Mouse (Mus musculus): ENCODE measurements at regions not wholly inside any gene's neighbourhood (a gene's known extent, or its start where the extent isn't known, plus 50 kb on each side); places are given as distances from the start of the nearest gene placed in this dataset.
A peak's percentile ranks its signal among the peaks of the same experiment; 100 is the strongest.

- DNase-seq = no peak
- intact Hi-C loops (cut with DNase I) = no loop called here
Measured at GRCm38 (mm10) chr14:72807286-72807685, 97.5 kb upstream of the Fndc3a start.

GRCm38 (mm10) chr14:72806598-72806997, 96.8 kb upstream of the Fndc3a start:
- no peak for DNase-seq
- intact Hi-C loops (cut with DNase I) = no loop called here
- TF ChIP-seq CTCF (IDR thresholded peaks at IDR 0.05) = no peak
- H3K27ac ChIP-seq = no peak overlapping the region
- no peak overlapping the region for H3K4me3 ChIP-seq

More at GRCm38 (mm10) chr14:72807286-72807685, 97.5 kb upstream of the Fndc3a start:
- H3K4me3 ChIP-seq = no peak overlapping the region
- H3K27ac ChIP-seq = no peak overlapping the region
- no peak for TF ChIP-seq CTCF (IDR thresholded peaks at IDR 0.05)

DNA sequence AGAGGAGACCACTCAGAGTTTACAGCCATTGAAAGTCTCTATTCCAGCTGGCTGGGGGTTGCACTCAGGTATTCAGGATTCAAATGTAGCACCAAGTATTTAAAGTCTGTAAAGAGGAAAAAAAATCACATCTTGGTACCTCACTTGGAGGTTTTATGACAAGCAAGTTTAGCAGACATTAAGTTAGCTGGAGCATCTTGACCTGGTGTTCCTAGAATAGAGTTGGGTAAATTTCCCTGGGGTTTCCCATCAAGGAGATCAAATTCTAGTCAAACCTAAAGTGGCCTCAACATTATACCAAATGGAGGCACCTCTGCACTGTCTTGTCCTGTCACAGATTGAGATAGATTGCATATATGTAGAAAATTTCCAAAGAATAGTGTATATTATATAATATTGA, 93.8 kb upstream of the Fndc3a start:
- intact Hi-C loops (cut with DNase I) = no loop called here
- no peak overlapping the region for H3K4me3 ChIP-seq
- TF ChIP-seq CTCF (IDR thresholded peaks at IDR 0.05) = no peak
- no peak for DNase-seq
- no peak overlapping the region for H3K27ac ChIP-seq

GRCm38 (mm10) chr14:72790654-72791053, 80.9 kb upstream of the Fndc3a start:
- Histone ChIP-seq H3K4me3 (no peak overlapping the region), H3K27ac (no peak overlapping the region)
- TF ChIP-seq CTCF (IDR thresholded peaks at IDR 0.05) = no peak
- intact Hi-C loops (cut with DNase I) = no loop called here
- DNase-seq = no peak

DNA sequence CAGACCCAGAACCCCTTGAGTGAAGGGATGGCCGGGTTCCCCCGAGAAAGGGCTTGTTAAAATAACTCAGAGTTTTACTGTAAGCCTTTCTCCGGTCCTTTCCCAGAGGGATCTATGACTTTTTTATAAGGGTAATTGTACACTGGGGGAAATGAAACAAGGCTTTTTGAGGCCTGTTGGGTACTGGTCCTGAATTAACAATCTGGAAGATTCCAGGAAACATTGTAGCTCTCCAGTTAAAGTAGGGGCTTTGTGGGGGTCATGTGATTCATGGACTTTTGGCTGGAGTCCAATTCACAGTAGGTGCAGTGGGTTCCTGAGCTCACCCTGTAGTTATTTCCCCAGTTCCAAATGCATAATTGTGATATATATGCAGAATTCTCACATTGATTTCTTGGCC, 77.1 kb upstream of the Fndc3a start:
- no peak overlapping the region for H3K4me3 ChIP-seq
- no peak for TF ChIP-seq CTCF (IDR thresholded peaks at IDR 0.05)
- H3K27ac ChIP-seq = no peak overlapping the region
- DNase-seq = no peak
- intact Hi-C loops (cut with DNase I) = no loop called here

DNA sequence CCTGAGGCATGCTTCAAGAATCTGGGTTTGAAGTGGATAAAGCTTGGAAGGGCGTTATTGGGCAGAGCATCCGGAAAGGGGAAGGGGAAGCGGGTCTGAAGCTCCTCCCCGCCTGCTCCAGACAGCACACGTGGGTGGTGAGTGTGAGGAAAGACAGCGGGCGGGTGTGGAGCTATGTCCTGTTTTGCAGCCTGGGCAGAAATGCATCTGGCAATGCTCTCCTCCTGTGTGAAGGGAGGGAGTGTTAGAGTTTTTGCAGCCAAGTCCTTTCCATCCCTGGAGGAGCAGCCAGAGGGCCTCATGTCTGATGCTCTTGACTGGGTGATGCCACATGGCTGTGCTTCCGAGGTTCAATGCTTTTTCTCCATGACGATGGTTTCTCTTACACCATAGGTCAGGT, 73.4 kb upstream of the Fndc3a start:
- H3K4me3 ChIP-seq = no peak overlapping the region
- H3K27ac ChIP-seq = no peak overlapping the region
- no peak for TF ChIP-seq CTCF (IDR thresholded peaks at IDR 0.05)
- peak; percentile 61 for DNase-seq
- intact Hi-C loops (cut with DNase I) = no loop called here

- no peak for TF ChIP-seq CTCF (IDR thresholded peaks at IDR 0.05)
- no peak overlapping the region for H3K27ac ChIP-seq
- DNase-seq = no peak
- H3K4me3 ChIP-seq = no peak overlapping the region
- intact Hi-C loops (cut with DNase I) = no loop called here
Measured at GRCm38 (mm10) chr14:72779446-72779845, 69.6 kb upstream of the Fndc3a start.

DNA sequence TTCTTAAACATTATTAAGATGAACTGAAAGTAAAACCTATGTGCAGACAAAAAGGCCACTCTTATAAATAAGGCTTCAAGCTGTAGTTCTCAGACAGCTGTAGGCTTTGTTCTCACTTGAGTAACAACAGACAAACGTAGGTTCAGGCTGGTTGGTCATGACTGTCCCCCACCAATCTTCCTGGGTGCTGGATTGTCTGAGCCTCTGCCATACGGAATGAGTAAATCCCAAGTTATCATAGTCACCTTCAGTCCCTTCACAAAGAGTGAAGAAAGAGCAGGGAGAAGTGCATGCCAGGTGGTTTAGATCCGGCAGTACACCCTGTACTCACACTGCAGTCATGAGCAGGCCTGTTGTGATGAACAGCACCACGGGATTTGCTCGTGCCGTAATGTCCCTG, 69.0 kb upstream of the Fndc3a start:
- no peak for DNase-seq
- intact Hi-C loops (cut with DNase I) = no loop called here
- no peak overlapping the region for H3K4me3 ChIP-seq
- no peak for TF ChIP-seq CTCF (IDR thresholded peaks at IDR 0.05)
- no peak overlapping the region for H3K27ac ChIP-seq

GRCm38 (mm10) chr14:72777927-72778560, 68.2 kb upstream of the Fndc3a start:
- no peak for DNase-seq
- intact Hi-C loops (cut with DNase I) = no loop called here
- no peak for TF ChIP-seq CTCF (IDR thresholded peaks at IDR 0.05)
- no peak overlapping the region for H3K4me3 ChIP-seq
- no peak overlapping the region for H3K27ac ChIP-seq

GRCm38 (mm10) chr14:72770237-72770636, 60.4 kb upstream of the Fndc3a start:
- intact Hi-C loops (cut with DNase I) = no loop called here
- DNase-seq = no peak
- no peak overlapping the region for H3K4me3 ChIP-seq
- no peak overlapping the region for H3K27ac ChIP-seq
- no peak for TF ChIP-seq CTCF (IDR thresholded peaks at IDR 0.05)

GRCm38 (mm10) chr14:72760123-72760522, 50.3 kb upstream of the Fndc3a start:
- no peak overlapping the region for H3K4me3 ChIP-seq
- no peak for DNase-seq
- TF ChIP-seq CTCF (IDR thresholded peaks at IDR 0.05) = no peak
- intact Hi-C loops (cut with DNase I) = no loop called here
- H3K27ac ChIP-seq = no peak overlapping the region
